Mouse (Mus musculus) telencephalon, adult 2 months (tissue): ENCODE results near the gene Txlng.
A peak's percentile ranks its signal among the peaks of the same experiment; 100 is the strongest.

Source experiments
- DNase-seq: peaks from one replicate; pipeline ENCODE4 v3.0.0-alpha.2; 2011; ENCODE audit warnings: low read depth, low spot score

Txlng gene

DNA sequence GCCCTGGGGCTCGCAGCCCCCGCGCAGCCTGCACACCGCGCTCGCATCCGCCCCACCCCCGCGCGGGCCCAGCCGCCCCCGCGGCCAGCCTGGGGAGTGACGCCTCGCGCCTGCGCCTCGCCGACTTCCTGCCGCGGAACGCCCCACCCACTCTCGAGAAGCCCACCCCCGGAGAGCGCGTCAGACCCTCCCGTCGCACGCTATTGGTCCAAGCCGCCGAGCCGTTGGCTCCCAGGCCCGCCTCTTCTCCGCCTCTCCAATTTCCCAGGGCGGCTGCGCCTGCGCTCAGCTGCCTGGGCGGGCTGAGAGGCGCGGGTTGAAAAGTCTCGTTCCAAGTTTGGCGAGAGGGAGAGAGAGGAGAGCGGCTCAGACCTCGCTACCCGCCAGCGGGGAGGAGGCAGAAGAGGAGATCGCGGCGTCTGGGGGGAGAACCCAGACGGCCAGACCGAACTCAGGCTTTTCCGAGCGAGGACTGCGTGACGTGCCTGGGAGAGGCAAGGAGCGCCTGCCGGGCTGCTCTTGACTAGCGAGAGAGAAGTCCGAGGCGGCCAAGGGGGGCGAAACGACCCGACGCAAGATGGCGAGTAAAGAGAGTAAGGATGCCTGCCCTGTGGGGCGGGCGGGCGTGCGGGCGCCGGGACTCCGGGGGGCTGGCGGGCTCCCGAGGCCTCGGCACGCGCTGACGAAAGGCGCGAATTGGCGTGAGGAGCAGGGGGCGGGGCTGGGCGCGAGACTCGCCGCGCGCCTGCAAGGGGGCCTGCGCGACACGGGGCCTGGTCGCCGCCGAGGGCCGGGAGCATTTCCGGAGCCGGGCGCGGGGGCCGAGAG, 68.9 kb downstream of the Txlng start, which contains the start of gene Rbbp7:
Gene Rbbp7 (plus strand): TSS at position 288 of the 828 bp plus-strand sequence.
- DNase-seq, result peak; percentile 78

DNA sequence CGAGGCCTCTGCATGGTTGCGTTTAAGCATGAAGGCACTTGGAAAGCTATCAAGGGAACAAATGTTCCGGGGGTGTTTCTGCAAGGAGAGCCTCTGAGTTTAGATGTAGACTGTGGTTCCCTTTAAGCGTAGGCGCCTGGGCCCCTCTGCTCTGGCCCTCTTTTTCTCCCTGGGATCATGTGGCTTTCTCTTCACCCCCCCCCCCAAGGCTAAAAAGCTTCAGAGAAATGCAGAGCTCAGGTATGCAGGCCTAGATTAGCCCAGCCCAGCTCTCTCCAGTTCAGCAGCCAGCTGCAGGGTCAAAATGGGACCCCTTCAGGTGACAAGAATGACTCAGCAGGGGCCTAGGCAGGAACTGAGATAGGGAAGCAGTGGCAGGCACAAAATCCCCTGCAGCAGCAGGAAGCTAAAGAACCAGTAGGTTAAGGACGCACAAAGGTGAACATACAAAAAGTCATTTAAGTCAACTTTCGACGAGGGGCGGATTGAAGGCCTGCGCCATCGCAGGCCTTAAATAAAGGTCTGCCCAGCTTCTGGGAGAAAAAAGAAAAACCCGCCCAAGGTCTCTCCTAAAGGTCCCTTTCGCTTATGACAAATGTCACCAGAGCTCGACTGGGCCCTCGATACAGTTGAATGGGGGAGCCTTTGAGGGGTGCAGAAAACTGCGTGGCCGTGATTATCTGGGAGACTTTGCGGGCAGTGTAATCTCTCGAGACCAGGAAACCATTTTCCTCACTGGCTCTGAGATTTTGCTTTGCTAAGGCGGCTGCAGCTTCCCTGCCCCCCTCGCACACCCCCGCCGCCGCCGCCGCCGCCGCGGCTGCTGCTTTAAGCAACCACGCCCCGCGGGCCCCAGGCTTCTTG, 69.8 kb downstream of the Txlng start:
- DNase-seq, result peak; percentile 73

DNA sequence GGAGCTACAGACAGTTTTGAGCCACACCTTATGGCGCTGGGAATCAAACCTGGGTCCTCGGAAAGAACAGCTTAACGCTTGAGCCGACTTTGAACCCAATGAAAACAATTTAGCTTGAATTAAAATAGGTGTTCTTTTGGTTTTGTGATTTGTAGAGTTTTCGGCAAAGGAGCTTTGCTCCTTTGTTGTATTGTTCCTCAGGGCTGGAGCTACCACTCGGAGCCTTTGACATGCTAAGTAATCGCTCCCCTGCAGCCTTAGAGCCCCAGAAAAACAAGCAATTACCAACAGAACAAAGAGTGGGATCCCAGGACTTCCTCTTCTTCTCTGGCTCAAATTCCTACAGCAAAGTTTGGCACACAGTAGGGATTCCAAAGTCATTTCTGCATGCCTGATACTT, 73.2 kb downstream of the Txlng start:
- DNase-seq, result no peak

DNA sequence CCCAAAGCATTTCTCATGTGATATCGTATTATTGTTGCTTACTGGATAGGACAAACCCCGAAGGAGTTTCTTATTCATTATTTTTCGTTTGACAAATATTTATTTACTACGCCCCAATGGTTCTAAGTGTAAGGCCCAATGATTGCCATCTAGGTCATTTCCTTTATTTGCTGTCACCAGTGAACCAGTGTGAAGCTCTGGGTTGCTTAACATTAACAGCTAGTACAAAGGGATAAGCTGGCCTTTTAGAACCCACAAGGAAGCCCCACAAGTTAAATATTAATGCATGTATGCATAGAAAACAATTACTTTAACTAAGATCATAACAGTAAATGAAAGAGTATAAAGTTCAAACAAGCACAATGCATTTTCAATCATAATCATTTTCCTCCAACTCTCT, 74.9 kb downstream of the Txlng start:
- DNase-seq, result no peak

DNA sequence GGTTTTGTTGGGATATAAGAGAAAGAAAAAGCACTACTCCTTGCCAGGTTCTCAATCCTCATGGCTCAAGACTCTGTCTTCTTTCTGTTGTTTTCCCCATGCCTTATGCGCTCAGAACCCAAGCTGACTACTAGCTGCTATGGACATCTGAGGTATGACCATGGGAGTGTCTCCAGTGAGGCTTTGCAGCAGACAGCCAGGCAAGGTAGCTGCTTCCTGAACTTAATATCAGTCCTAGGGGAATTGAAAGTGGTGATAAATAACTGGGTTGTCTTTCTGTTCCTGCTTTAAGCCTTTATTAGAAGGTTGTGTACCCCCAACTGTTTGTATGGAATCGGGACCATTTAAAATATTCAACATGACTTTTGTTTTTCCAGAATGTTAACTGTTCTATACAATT, 76.8 kb downstream of the Txlng start:
- no peak for DNase-seq

DNA sequence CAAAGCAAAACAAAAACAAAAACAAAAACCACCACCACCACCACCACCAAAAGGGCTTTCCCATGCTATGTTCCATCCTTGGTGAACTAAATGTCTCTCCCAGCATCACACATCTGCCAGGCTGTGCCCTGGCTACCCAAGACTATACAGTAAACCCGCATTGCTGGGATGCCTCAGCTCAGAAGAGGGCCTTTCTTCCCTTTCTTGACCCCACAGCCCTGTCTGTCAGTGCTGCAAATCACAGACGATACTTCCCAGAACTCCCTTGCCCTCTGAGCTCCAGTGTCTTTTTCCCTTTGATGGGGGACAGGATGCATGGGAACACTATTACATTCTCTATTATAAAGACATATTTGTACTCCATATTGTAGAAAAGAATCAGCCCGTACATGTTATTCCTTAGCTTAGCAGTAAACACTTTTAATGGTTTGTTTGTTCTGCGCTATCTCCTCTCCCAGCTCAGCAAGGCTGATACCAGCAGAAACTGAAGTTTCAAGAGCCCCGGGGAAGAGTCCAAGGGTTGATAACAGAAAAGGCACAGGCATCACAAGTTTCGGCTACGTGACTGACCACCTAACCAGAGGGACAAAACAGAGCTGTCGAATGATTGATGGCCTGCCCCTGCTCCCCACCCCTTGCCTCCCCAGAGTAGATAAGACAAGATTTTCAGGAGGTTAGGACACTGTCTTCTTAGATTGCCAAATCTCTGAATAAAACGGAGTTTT, 80.4 kb downstream of the Txlng start:
- no peak for DNase-seq

DNA sequence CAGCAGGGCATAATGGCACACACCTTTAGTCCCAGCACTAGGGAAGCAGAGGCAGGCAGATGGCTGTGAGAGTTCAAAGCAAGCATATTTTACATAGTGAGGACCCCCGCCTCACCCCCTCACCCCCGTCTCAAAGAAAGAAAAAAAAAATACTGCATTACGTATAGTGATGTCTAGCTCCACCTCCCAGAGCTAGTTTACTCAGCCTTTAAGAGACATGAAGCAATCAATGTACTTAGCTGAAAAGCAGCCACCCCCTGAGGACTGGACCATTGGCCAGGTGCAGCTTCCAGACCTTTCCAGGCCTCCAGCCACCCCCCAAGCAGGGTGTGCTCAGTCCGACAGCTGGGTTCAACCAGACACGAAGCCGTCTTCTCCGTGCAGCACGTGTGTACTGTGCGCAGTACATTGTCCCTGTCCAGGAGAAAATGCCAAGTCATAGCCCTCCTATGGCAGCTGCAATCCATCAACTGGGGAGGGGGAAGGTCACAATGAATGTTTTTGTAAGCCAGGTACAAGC, 93.1 kb downstream of the Txlng start:
- DNase-seq, result no peak

DNA sequence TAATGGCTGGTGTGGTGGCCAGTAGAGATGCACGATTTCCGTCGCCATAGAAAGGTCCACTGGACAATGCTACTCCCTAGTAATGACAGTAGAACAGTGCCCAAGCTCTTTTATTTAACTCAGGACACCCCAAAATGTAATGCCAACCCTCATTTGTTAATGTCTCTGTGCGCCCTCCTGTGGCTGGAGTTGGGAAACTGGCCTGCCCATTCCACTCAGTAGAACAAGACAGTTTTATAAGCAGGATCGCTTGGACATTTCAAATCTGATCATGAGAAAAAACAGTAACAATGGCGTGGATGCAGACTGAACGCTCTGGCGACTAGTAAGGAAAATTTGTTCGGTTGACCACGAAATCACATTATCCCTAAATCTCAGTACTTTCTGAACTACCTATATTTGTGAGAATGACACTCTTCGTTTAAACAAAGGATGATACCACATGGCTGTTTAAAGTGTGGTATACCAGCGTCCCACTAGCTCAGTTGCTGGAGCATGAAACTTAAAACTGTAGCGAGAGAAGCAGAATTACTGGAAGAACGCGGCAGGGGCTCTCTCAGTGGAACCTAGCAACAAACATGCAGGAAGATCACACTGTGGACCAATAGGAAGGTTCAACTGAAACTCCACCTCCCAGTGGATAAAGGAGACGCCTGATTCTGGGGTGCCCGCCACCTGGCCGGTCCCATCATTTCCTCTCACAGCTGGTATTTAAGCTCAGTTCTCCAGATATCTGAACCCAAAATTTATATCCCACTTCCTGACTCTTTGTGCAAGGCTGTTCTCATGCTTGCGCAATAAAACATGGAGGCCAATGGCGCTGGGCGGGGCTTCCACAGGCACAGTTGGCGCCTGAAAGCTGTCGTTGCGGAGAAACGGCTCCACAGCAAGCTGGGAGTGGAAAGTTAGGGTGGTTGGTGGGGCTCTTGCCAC, 94.0 kb downstream of the Txlng start:
- DNase-seq, result peak; percentile 52

DNA sequence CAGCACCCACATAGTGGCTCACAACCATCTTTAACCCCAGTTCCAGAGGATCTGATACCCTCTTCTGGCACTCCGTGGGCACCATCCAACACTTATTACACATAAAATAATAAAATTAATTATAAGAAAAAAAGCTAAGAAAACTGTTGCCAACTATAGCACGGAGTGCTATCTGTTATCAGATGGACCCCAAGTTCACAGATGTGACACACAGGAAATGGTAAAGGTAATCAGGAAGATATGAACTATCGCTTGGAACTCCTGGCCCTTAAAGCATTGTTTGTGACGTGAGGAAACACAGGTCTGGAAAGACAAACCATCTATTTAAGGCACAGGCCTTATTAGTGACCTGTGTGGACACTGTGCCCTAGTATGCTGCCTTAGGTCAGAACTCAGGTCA, 99.2 kb downstream of the Txlng start:
- DNase-seq, result no peak
